Mouse (Mus musculus) limb, embryonic 13.5 days (tissue): ENCODE measurements around the gene Tacc2. TPM values are rescaled to one million over a fixed set of nuclear protein-coding genes. Genes with fewer than 3 reads are reported as not detected.

Experiments used
- ATAC-seq: fragments of 200-750 bp; cut with Nextera tagmentation; 2 replicates; pipeline ENCODE4 v1.8.0; 2017; ENCODE audit warnings: low read depth, moderate number of reproducible peaks, moderate TSS enrichment; ENCODE audit not compliant: low FRiP score
- H3K27ac ChIP-seq: fragments of 300-500 bp; sonication (generic); 2 replicates; pipeline ENCODE4 v1.5.1; 2015; ENCODE audit warnings: inconsistent platforms, mild to moderate bottlenecking, moderate library complexity
- H3K27me3 ChIP-seq: fragments of 300-500 bp; sonication (generic); 2 replicates; pipeline ENCODE4 v1.6.1; 2015; ENCODE audit warnings: mild to moderate bottlenecking, inconsistent platforms
- H3K36me3 ChIP-seq: fragments of 300-500 bp; sonication (generic); 2 replicates; pipeline ENCODE4 v1.6.1; 2015; ENCODE audit warnings: inconsistent platforms, mild to moderate bottlenecking, moderate library complexity
- H3K4me1 ChIP-seq: fragments of 300-500 bp; sonication (generic); 2 replicates; pipeline ENCODE4 v1.6.1; 2015; ENCODE audit warnings: inconsistent platforms
- H3K4me2 ChIP-seq: fragments of 300-500 bp; sonication (generic); replicated peaks from 2 replicates; pipeline ENCODE4 v1.6.1; 2015; ENCODE audit warnings: inconsistent platforms, mild to moderate bottlenecking, moderate library complexity
- H3K4me3 ChIP-seq: fragments of 300-500 bp; sonication (generic); 2 replicates; pipeline ENCODE4 v1.5.1; 2015; ENCODE audit warnings: moderate library complexity, mild to moderate bottlenecking, inconsistent platforms
- H3K9ac ChIP-seq: fragments of 300-500 bp; sonication (generic); 2 replicates; pipeline ENCODE4 v1.6.1; 2015; ENCODE audit warnings: mild to moderate bottlenecking, inconsistent platforms
- H3K9me3 ChIP-seq: fragments of 300-500 bp; sonication (generic); 2 replicates; pipeline ENCODE4 v1.6.1; 2016; ENCODE audit warnings: inconsistent platforms
- WGBS: fragments of 180-500 bp; shearing (Covaris S2); methylation state at CpG from one replicate; pipeline ENCODE4 v1.1.7; 2015; 5-methylcytosine and 5-hydroxymethylcytosine counted together
- polyA plus RNA-seq: library from polyadenylated mRNA; unstranded; fragments of >200 nt; fragmentation: Nextera tagmentation; extraction: Ambion mirVana; gene quantifications from 2 replicates; pipeline ENCODE4 v1.2.1, GENCODE M21; 2015

Gene Tacc2
- polyA plus RNA-seq, 1 experiment from 2014 or later: 39.3 TPM

- Histone ChIP-seq H3K4me2 (no peak overlapping the region), H3K9ac (no peak overlapping the region), H3K36me3 (no peaks in the 10 kb centered on the region), H3K27ac (no peak overlapping the region), H3K4me1 (no peaks in the 10 kb centered on the region), H3K4me3 (no peak overlapping the region), H3K27me3 (no peaks in the 10 kb centered on the region), H3K9me3 (no peaks in the 10 kb centered on the region)
- ATAC-seq: no peak
- WGBS: 70% methylated on average over 11 of the region's 11 CpGs
Observed at GRCm38 (mm10) chr7:130773171-130773830, 196.1 kb downstream of the Tacc2 start.

GRCm38 (mm10) chr7:130773914-130774630 is 196.8 kb downstream of the Tacc2 start, which contains the start of gene Btbd16:
Gene Btbd16 (plus strand): TSS chr7:130774069.
- Histone ChIP-seq H3K36me3 (no peaks in the 10 kb centered on the region), H3K27ac (no peak within 1 kb of the TSS), H3K4me1 (no peaks in the 10 kb centered on the region), H3K27me3 (no peaks in the 10 kb centered on the region), H3K4me3 (no peak within 1 kb of the TSS), H3K9me3 (no peaks in the 10 kb centered on the region), H3K9ac (no peak within 1 kb of the TSS), H3K4me2 (no peak within 1 kb of the TSS)
- no peak for ATAC-seq
- WGBS: 64% methylated on average over 9 of the region's 9 CpGs

GRCm38 (mm10) chr7:130780866-130781419 is 203.7 kb downstream of the Tacc2 start:
- 57% methylated on average over 5 of the region's 5 CpGs for WGBS
- H3K27me3 ChIP-seq: no peaks in the 10 kb centered on the region

GRCm38 (mm10) chr7:130782501-130783050 is 205.3 kb downstream of the Tacc2 start:
- no peak overlapping the region for H3K27ac ChIP-seq
- no peak for ATAC-seq
- 71% methylated on average over 5 of the region's 5 CpGs for WGBS

More at GRCm38 (mm10) chr7:130780866-130781419, 203.7 kb downstream of the Tacc2 start:
- Histone ChIP-seq H3K9me3 (no peaks in the 10 kb centered on the region), H3K4me2 (no peak overlapping the region), H3K36me3 (no peaks in the 10 kb centered on the region), H3K9ac (no peak overlapping the region), H3K27ac (no peak overlapping the region), H3K4me3 (no peak overlapping the region), H3K4me1 (peaks cover under 1% of the 10 kb centered on the region)
- no peak for ATAC-seq

GRCm38 (mm10) chr7:130785923-130786575 is 208.8 kb downstream of the Tacc2 start:
- Histone ChIP-seq H3K9ac (no peak overlapping the region), H3K9me3 (no peaks in the 10 kb centered on the region), H3K4me1 (peaks cover 9% of the 10 kb centered on the region), H3K4me3 (no peak overlapping the region), H3K4me2 (no peak overlapping the region), H3K27me3 (no peaks in the 10 kb centered on the region), H3K36me3 (no peaks in the 10 kb centered on the region), H3K27ac (no peak overlapping the region)
- WGBS: 71% methylated on average over 12 of the region's 12 CpGs
- no peak for ATAC-seq

More at GRCm38 (mm10) chr7:130782501-130783050, 205.3 kb downstream of the Tacc2 start:
- H3K4me3 ChIP-seq: no peak overlapping the region
- no peaks in the 10 kb centered on the region for H3K27me3 ChIP-seq
- no peaks in the 10 kb centered on the region for H3K9me3 ChIP-seq
- no peak overlapping the region for H3K4me2 ChIP-seq
- H3K36me3 ChIP-seq: no peaks in the 10 kb centered on the region
- H3K9ac ChIP-seq: no peak overlapping the region
- H3K4me1 ChIP-seq: peaks cover 9% of the 10 kb centered on the region

GRCm38 (mm10) chr7:130786708-130787107 is 209.5 kb downstream of the Tacc2 start:
- no peaks in the 10 kb centered on the region for H3K27me3 ChIP-seq
- no peak overlapping the region for H3K9ac ChIP-seq
- H3K9me3 ChIP-seq: no peaks in the 10 kb centered on the region
- H3K27ac ChIP-seq: no peak overlapping the region
- H3K4me1 ChIP-seq: peaks cover 9% of the 10 kb centered on the region
- no peaks in the 10 kb centered on the region for H3K36me3 ChIP-seq
- no peak overlapping the region for H3K4me3 ChIP-seq
- WGBS: 78% methylated on average over 5 of the region's 5 CpGs
- no peak overlapping the region for H3K4me2 ChIP-seq
- ATAC-seq: no peak

GRCm38 (mm10) chr7:130787537-130787936 is 210.3 kb downstream of the Tacc2 start:
- no peak overlapping the region for H3K27ac ChIP-seq
- no peak overlapping the region for H3K9ac ChIP-seq
- no peak for ATAC-seq
- H3K4me3 ChIP-seq: no peak overlapping the region
- H3K36me3 ChIP-seq: no peaks in the 10 kb centered on the region
- WGBS: 92% methylated on average over 4 of the region's 4 CpGs
- no peaks in the 10 kb centered on the region for H3K9me3 ChIP-seq
- peaks cover 9% of the 10 kb centered on the region for H3K4me1 ChIP-seq
- no peaks in the 10 kb centered on the region for H3K27me3 ChIP-seq
- no peak overlapping the region for H3K4me2 ChIP-seq

GRCm38 (mm10) chr7:130788950-130789349 is 211.7 kb downstream of the Tacc2 start:
- no peaks in the 10 kb centered on the region for H3K36me3 ChIP-seq
- H3K27me3 ChIP-seq: no peaks in the 10 kb centered on the region
- H3K27ac ChIP-seq: no peak overlapping the region
- no peaks in the 10 kb centered on the region for H3K9me3 ChIP-seq
- H3K4me1 ChIP-seq: peaks cover 9% of the 10 kb centered on the region
- WGBS: 69% methylated on average over 3 of the region's 3 CpGs
- no peak overlapping the region for H3K4me2 ChIP-seq
- H3K9ac ChIP-seq: no peak overlapping the region
- no peak overlapping the region for H3K4me3 ChIP-seq
- ATAC-seq: no peak

- Histone ChIP-seq H3K4me2 (no peak overlapping the region), H3K4me1 (peaks cover 9% of the 10 kb centered on the region), H3K9ac (no peak overlapping the region), H3K27ac (no peak overlapping the region), H3K4me3 (no peak overlapping the region), H3K36me3 (no peaks in the 10 kb centered on the region), H3K27me3 (no peaks in the 10 kb centered on the region), H3K9me3 (no peaks in the 10 kb centered on the region)
- WGBS: 82% methylated on average over 7 of the region's 7 CpGs
- no peak for ATAC-seq
Observed at GRCm38 (mm10) chr7:130789456-130789855, 212.2 kb downstream of the Tacc2 start.

- Histone ChIP-seq H3K4me2 (no peak overlapping the region), H3K27me3 (no peaks in the 10 kb centered on the region), H3K9ac (no peak overlapping the region), H3K27ac (no peak overlapping the region), H3K4me1 (peaks cover 9% of the 10 kb centered on the region), H3K4me3 (no peak overlapping the region), H3K36me3 (no peaks in the 10 kb centered on the region), H3K9me3 (no peaks in the 10 kb centered on the region)
- no peak for ATAC-seq
- 57% methylated on average over 9 of the region's 9 CpGs for WGBS
Observed at GRCm38 (mm10) chr7:130793671-130794070, 216.4 kb downstream of the Tacc2 start.

- Histone ChIP-seq H3K4me1 (peaks cover 9% of the 10 kb centered on the region), H3K36me3 (no peaks in the 10 kb centered on the region), H3K27me3 (no peaks in the 10 kb centered on the region), H3K9ac (no peak overlapping the region), H3K4me3 (no peak overlapping the region), H3K27ac (no peak overlapping the region), H3K9me3 (no peaks in the 10 kb centered on the region), H3K4me2 (no peak overlapping the region)
- no peak for ATAC-seq
- WGBS: 74% methylated on average over 8 of the region's 8 CpGs
Observed at GRCm38 (mm10) chr7:130796786-130797185, 219.5 kb downstream of the Tacc2 start.

GRCm38 (mm10) chr7:130797524-130797923 is 220.3 kb downstream of the Tacc2 start:
- Histone ChIP-seq H3K27ac (no peak overlapping the region), H3K4me3 (no peak overlapping the region), H3K9ac (no peak overlapping the region), H3K36me3 (no peaks in the 10 kb centered on the region), H3K27me3 (no peaks in the 10 kb centered on the region), H3K4me1 (peaks cover 9% of the 10 kb centered on the region), H3K4me2 (no peak overlapping the region), H3K9me3 (no peaks in the 10 kb centered on the region)
- ATAC-seq: no peak
- WGBS: 90% methylated on average over 6 of the region's 6 CpGs
